Mouse (Mus musculus) stomach, postnatal 0 days (tissue): ENCODE measurements around the gene Gadd45g. TPM values are rescaled to one million over a fixed set of nuclear protein-coding genes. Genes with fewer than 3 reads are reported as not detected.

Source experiments
- ATAC-seq: fragments of 200-750 bp; cut with Nextera tagmentation; 2 replicates; pipeline ENCODE4 v1.8.0; 2017; ENCODE audit not compliant: low FRiP score, low TSS enrichment
- DNase-seq: peaks from one replicate; pipeline ENCODE4 v3.0.0-alpha.2; 2016; ENCODE audit warnings: low spot score
- H3K27ac ChIP-seq: fragments of 300-500 bp; sonication (generic); replicated peaks from 2 replicates; pipeline ENCODE4 v1.5.1; 2014; ENCODE audit warnings: mild to moderate bottlenecking, control low read depth
- H3K27me3 ChIP-seq: fragments of 300-500 bp; sonication (generic); 2 replicates; pipeline ENCODE4 v1.6.1; 2014; ENCODE audit warnings: low read length; ENCODE audit not compliant: control insufficient read depth, insufficient read depth
- H3K36me3 ChIP-seq: fragments of 300-500 bp; sonication (generic); 2 replicates; pipeline ENCODE4 v1.6.1; 2014; ENCODE audit warnings: low read length, mixed read lengths; ENCODE audit not compliant: control insufficient read depth, insufficient read depth
- H3K4me1 ChIP-seq: fragments of 300-500 bp; sonication (generic); replicated peaks from 2 replicates; pipeline ENCODE4 v1.6.1; 2014; ENCODE audit warnings: antibody characterized with exemption; ENCODE audit not compliant: control insufficient read depth, insufficient read depth
- H3K4me2 ChIP-seq: fragments of 300-500 bp; sonication (generic); replicated peaks from 2 replicates; pipeline ENCODE4 v1.6.1; 2014; ENCODE audit warnings: low read depth, mild to moderate bottlenecking, control low read depth, moderate library complexity
- H3K4me3 ChIP-seq: fragments of 300-500 bp; sonication (generic); 2 replicates; pipeline ENCODE4 v1.5.1; 2014; ENCODE audit warnings: low read depth, low read length, control low read depth
- H3K9ac ChIP-seq: fragments of 300-500 bp; sonication (generic); 2 replicates; pipeline ENCODE4 v1.6.1; 2014; ENCODE audit warnings: mild to moderate bottlenecking, low read length, control low read depth, mixed read lengths
- H3K9me3 ChIP-seq: fragments of 300-500 bp; sonication (generic); 2 replicates; pipeline ENCODE4 v1.6.1; 2016; ENCODE audit warnings: low read length; ENCODE audit not compliant: control insufficient read depth
- CTCF ChIP-seq: IDR thresholded peaks from 2 replicates; pipeline ENCODE4 v1.5.1; 2016; ENCODE audit warnings: antibody characterized with exemption, low read depth, mild to moderate bottlenecking, moderate library complexity
- EP300 ChIP-seq: optimal IDR thresholded peaks from 2 replicates; pipeline ENCODE3; 2016; ENCODE audit warnings: antibody characterized with exemption
- WGBS: fragments of 180-500 bp; shearing (Covaris S2); extraction: QIAGEN DNeasy Blood & Tissue Kit; methylation state at CpG from one replicate; pipeline ENCODE4 v1.1.7; 2014; 5-methylcytosine and 5-hydroxymethylcytosine counted together
- polyA plus RNA-seq: library from polyadenylated mRNA; unstranded; fragments of >200 nt; fragmentation: Nextera tagmentation; extraction: Ambion mirVana; gene quantifications from 2 replicates; pipeline ENCODE4 v1.2.1, GENCODE M21; 2015

The Gadd45g gene
- polyA plus RNA-seq, 1 experiment from 2014 or later: 37.1 TPM

DNA sequence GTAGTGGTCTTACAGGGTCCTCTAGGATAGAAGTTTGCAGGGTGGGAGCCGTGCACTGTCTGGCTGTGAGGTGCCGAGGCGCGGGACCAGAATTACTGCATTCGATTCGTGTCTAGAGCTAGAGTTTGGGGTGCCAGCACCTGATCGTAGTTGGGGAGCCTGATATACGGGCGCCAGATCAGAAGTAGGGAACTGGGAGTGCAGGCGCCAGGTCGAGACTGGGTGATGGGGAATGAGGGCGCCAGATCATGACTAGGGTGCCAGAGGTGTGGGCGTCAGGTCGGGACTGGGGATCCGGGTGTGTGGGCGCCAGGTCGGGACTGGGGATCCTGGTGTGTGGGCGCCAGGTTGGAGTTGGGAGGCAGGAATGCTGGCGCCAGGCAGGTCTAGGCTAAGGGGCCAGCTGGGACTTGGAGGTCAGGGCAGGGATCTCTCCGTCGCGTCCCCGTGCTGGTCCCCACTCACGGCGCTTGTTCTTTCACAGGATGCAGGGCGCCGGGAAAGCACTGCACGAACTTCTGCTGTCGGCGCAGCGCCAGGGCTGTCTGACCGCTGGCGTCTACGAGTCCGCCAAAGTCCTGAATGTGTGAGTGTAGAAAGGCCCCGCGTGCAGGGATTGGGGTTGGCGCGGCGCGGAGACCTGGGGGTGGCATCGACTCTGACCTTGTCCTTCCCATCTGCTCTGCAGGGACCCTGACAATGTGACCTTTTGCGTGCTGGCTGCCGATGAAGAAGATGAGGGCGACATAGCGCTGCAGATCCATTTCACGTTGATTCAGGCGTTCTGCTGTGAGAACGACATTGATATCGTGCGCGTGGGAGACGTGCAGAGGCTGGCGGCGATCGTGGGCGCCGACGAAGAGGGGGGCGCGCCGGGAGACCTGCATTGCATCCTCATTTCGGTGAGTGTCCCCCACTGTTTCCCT is 653 bp downstream of the Gadd45g start:
- under 1% methylated on average over 63 of the region's 63 CpGs for WGBS
- H3K9me3 ChIP-seq: no peaks in the 10 kb centered on the region
- H3K9ac ChIP-seq: peak overlapping the region; percentile 89
- DNase-seq: peak; percentile 64
- H3K4me2 ChIP-seq: peak overlapping the region; percentile 98
- peak overlapping the region; percentile 47 for H3K4me3 ChIP-seq
- peak overlapping the region; percentile 92 for H3K27ac ChIP-seq
- TF ChIP-seq EP300 (no peak), CTCF (no peak; the same call in 1 of the 2 replicates)
- ATAC-seq: peak; percentile 21
- H3K4me1 ChIP-seq: no peaks in the 10 kb centered on the region; the same call in 1 of the 2 replicates
- H3K27me3 ChIP-seq: no peaks in the 10 kb centered on the region
- no peaks in the 10 kb centered on the region for H3K36me3 ChIP-seq

GRCm38 (mm10) chr13:51847979-51848480 is 1.6 kb downstream of the Gadd45g start:
- WGBS: under 1% methylated on average over 31 of the region's 31 CpGs
- Histone ChIP-seq H3K4me1 (no peaks in the 10 kb centered on the region; the same call in none of the 2 replicates), H3K27me3 (no peaks in the 10 kb centered on the region), H3K9ac (peak overlapping the region; percentile 89), H3K9me3 (no peaks in the 10 kb centered on the region), H3K4me3 (peak overlapping the region; percentile 47), H3K27ac (peak overlapping the region; percentile 92), H3K36me3 (no peaks in the 10 kb centered on the region), H3K4me2 (peak overlapping the region; percentile 98)
- ATAC-seq (peak; percentile 61), DNase-seq (peak; percentile 87)
- peak; percentile 74 for TF ChIP-seq CTCF
- no peak for TF ChIP-seq EP300

GRCm38 (mm10) chr13:51848481-51849240 is 2.2 kb downstream of the Gadd45g start:
- TF ChIP-seq CTCF: no peak
- TF ChIP-seq EP300: no peak
- peak overlapping the region; percentile 92 for H3K27ac ChIP-seq
- H3K9me3 ChIP-seq: no peaks in the 10 kb centered on the region
- no peaks in the 10 kb centered on the region for H3K36me3 ChIP-seq
- peak overlapping the region; percentile 98 for H3K4me2 ChIP-seq
- peaks cover 3% of the 10 kb centered on the region for H3K4me1 ChIP-seq
- no peaks in the 10 kb centered on the region for H3K27me3 ChIP-seq
- H3K9ac ChIP-seq: peak overlapping the region; percentile 89
- 3% methylated on average over 18 of the region's 20 CpGs for WGBS
- ATAC-seq (no peak), DNase-seq (peak; percentile 71)
- H3K4me3 ChIP-seq: peak overlapping the region; percentile 47

GRCm38 (mm10) chr13:51849241-51850033 is 3.0 kb downstream of the Gadd45g start:
- Histone ChIP-seq H3K4me3 (peak overlapping the region; percentile 47), H3K4me1 (peaks cover 3% of the 10 kb centered on the region), H3K36me3 (no peaks in the 10 kb centered on the region), H3K27ac (peak overlapping the region; percentile 92), H3K4me2 (peak overlapping the region; percentile 98), H3K27me3 (no peaks in the 10 kb centered on the region), H3K9me3 (no peaks in the 10 kb centered on the region), H3K9ac (peak overlapping the region; percentile 2; the same call in 1 of the 2 replicates)
- ATAC-seq: no peak; the same call in 1 of the 2 replicates
- TF ChIP-seq CTCF (no peak), EP300 (no peak)
- WGBS: 6% methylated on average over 25 of the region's 25 CpGs
- DNase-seq: peak; percentile 84

DNA sequence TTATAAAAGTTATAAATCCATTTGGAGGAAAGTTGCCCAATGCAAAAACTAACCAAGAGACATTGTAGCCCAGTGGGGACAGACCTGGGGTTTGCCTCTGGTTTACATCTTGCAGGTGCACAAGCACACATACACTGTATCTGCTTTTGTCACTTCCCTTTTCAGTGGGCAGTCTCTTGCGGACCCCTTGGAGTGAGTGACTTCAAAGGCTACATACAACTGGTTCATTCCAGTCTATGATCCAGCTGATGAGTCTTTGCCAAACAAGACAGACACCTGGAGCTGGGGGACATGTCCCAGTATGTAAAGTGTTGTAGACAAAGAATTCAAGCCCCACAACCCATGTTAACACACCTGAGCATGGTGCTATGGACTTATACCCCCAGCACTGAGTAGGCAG is 4.1 kb downstream of the Gadd45g start:
- no peak for ATAC-seq
- Histone ChIP-seq H3K4me1 (peaks cover 3% of the 10 kb centered on the region), H3K4me3 (no peak overlapping the region), H3K27me3 (no peaks in the 10 kb centered on the region), H3K36me3 (no peaks in the 10 kb centered on the region), H3K4me2 (no peak overlapping the region), H3K27ac (no peak overlapping the region), H3K9ac (no peak overlapping the region), H3K9me3 (no peaks in the 10 kb centered on the region)
- DNase-seq: no peak
- 87% methylated on average over 1 of the region's 1 CpGs for WGBS
- no peak for TF ChIP-seq EP300
- no peak for TF ChIP-seq CTCF
